Mouse (Mus musculus) erythroblast, embryonic 14.5 days (primary cell): Measurements from ENCODE around the gene Rhoh.

ENCODE experiments used
- GATA1 ChIP-seq: IDR thresholded peaks from 2 replicates; pipeline ENCODE4 v1.6.1; 2012; ENCODE audit warnings: low read length, inconsistent platforms, mixed read lengths
- TAL1 ChIP-seq: IDR thresholded peaks from 3 replicates; pipeline ENCODE4 v1.6.1; 2012; ENCODE audit warnings: low read length, inconsistent platforms, mixed read lengths

- TF ChIP-seq TAL1 (no peak), GATA1 (no peak)
Measured at GRCm38 (mm10) chr5:65859396-65859795, 1.6 kb upstream of the Rhoh start.
